Mouse (Mus musculus) macrophage (primary cell): ENCODE data around the gene Bbs12. TPM values are rescaled to one million over a fixed set of nuclear protein-coding genes. Genes with fewer than 3 reads are reported as not detected.

Experiments
- H3K27ac ChIP-seq: fragments of 350-480 bp; formaldehyde crosslinking; 2 replicates; pipeline ENCODE4 v1.9.0; 2021
- H3K36me3 ChIP-seq: fragments of 350-480 bp; formaldehyde crosslinking; 2 replicates; pipeline ENCODE4 v1.9.0; 2021; ENCODE audit errors: inconsistent target
- H3K4me3 ChIP-seq: fragments of 350-480 bp; formaldehyde crosslinking; 2 replicates; pipeline ENCODE4 v1.9.0; 2021; ENCODE audit errors: inconsistent target
- H3K79me2 ChIP-seq: fragments of 350-480 bp; formaldehyde crosslinking; 2 replicates; pipeline ENCODE4 v1.9.0; 2021; ENCODE audit errors: inconsistent target
- WGBS: methylation state at CpG from one replicate; pipeline ENCODE4 v1.1.7; 2026; ENCODE audit warnings: inconsistent platforms; ENCODE audit not compliant: missing documents; 5-methylcytosine and 5-hydroxymethylcytosine counted together
- polyA plus RNA-seq: library from polyadenylated mRNA; stranded (reverse); fragments of 250-400 nt; gene quantifications from 3 replicates; pipeline ENCODE4 v1.2.4, GENCODE M21; 2018; ENCODE audit warnings: inconsistent platforms

The Bbs12 gene
- polyA plus RNA-seq, 1 experiment from 2014 or later, result 0.82 TPM

DNA sequence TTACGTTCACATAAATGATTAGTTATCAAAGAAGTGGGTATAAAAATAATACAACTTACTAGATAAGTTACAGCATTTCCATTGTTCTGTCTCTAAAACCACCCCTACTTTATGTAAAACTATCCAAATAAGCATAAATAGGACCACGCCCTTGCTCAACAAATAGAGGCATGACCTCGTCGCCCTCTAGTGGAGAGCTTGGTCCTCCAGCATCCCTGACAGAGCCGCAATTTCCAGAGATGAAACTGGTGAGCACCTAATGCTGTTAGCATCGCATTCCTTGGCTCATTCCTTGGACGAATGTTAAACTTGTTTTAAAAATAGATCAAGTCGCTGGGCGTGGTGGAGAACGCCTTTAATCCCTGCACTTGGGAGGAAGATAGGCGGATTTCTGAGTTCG is 9.7 kb upstream of the Bbs12 start:
- no peaks in the 10 kb centered on the region for H3K79me2 ChIP-seq
- H3K36me3 ChIP-seq, result no peaks in the 10 kb centered on the region
- no peak overlapping the region for H3K4me3 ChIP-seq
- WGBS, result 43% methylated on average over 12 of the region's 12 CpGs
- H3K27ac ChIP-seq, result no peak overlapping the region

DNA sequence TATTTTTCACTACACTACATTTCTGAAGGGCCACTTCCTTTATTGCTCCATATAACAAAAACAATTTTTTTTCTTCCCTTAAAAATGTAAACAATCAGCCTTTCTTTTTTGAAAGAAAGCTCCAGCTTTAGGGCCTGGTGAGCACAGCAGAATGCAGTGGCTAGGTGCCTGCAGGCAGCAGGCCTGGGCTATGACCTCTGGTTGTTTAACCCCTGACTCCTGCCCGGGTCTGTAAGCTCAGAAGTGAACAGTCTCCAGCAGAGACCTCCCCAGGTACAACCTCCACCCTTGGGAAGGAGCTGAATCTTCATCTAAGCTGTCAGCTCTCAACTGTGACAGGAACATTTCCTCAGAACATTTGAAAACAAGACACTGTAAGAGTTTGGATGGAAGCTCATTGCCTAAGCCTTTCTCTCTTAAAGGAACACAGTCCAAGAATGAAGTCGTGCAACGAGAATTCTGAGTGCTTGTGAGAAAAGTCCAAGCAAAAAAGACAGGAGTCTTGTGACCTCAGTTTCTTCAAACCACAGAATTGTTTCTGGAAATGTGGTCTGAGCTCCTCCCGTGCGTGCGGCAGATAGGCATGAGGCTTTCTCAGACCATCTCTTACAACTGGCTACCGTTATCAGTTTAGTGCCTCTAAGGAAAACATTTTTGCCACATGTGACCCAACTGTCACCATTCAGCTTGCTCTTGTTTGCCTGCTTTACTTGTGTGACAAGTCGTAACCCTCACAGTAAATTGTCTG is 8.8 kb upstream of the Bbs12 start:
- Histone ChIP-seq H3K27ac (no peak overlapping the region), H3K79me2 (no peaks in the 10 kb centered on the region), H3K4me3 (no peak overlapping the region), H3K36me3 (no peaks in the 10 kb centered on the region)
- 87% methylated on average over 8 of the region's 8 CpGs for WGBS

DNA sequence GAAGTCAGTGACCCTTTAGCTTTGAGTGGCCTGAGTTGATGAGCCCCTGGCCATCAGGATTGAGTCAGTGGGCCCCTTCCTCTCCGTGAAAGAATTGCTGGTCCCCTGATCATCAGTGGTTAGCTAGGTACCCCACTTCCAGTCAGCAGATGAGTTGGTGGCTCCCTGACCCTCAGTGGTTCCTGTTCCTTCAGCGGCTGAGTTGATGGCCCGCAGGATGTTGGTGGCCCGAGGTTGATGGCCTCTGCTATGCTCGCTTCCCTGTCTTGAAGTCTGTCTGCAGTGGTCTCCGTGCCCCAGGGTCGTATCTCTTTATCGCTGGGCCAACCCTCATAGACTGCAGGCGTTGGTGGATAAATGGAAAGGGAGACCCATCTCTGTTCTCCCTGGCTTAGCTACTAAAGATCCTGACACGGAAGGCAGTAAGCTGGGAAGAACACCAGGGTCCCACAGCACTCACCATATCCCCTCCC is 421 bp upstream of the Bbs12 start:
- Histone ChIP-seq H3K4me3 (peak overlapping the region; percentile 48), H3K79me2 (no peaks in the 10 kb centered on the region), H3K36me3 (no peaks in the 10 kb centered on the region), H3K27ac (no peak overlapping the region)
- WGBS, result 3% methylated on average over 10 of the region's 10 CpGs

DNA sequence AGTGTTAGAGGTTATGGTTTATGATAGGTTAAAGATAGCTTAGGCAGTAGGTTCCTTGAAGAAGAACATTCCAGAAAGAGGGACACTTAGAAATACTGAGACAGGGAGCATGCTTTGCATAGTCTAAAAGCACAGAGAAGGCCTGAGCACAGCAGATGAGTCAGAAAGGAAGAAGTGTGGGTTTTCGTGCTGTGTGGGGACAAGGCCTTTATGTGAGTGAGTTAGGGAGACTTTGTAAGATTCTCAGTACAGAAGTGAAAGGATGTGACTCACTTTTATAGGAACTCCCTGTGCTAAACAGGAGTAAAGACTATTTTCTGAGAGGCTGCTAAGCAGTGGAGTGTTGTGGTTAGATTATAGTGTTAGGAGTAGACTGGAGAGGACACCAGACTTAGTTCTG is 1.0 kb downstream of the Bbs12 start:
- Histone ChIP-seq H3K27ac (peak overlapping the region; percentile 31), H3K79me2 (no peaks in the 10 kb centered on the region), H3K4me3 (no peak overlapping the region), H3K36me3 (no peaks in the 10 kb centered on the region)
- 0% methylated on average over 1 of the region's 1 CpGs for whole genome bisulfite sequencing

DNA sequence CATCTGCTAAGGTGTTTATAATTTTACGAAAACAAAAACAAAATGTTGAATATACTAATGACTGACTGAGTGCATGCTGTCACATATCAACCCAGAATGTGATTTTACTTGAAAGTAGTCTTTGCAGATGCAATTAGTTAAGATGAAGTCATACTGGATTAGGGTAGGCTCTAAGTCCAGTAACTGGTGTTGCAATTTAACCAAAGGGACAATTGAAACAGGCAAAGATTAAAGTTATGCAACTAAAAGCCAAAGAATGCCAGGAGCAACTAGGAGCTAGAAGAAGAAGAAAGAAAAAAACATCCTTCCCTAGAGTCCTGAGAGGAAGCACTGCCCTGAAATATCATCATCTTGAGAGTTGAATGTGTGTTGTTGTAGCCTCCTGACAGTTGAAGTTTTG is 3.9 kb downstream of the Bbs12 start:
- Histone ChIP-seq H3K79me2 (no peaks in the 10 kb centered on the region), H3K36me3 (no peaks in the 10 kb centered on the region), H3K4me3 (no peak overlapping the region), H3K27ac (no peak overlapping the region)
- WGBS, result 80% methylated on average over 1 of the region's 1 CpGs

DNA sequence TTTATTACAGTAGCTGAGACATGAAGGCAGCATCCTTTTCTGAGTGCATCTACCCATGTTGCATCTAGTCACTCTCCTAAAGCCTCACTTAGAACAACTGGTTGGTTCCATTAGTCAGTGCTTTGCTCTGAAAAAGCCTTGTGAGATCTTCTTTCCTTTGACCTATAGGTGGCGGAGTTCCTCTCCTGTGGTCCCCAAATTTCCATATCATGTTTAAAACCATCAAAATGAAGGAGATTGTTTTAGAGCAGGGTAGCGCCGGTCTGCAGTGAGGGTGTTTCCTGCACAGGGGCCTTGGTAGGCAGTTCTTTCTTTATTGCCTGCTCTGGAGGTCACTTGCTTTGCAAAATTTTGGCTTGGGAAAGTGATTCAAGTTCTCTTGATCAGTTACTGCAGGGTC is 12.0 kb downstream of the Bbs12 start:
- 46% methylated on average over 3 of the region's 3 CpGs for WGBS
- H3K79me2 ChIP-seq, result no peaks in the 10 kb centered on the region
- no peak overlapping the region for H3K4me3 ChIP-seq
- no peaks in the 10 kb centered on the region for H3K36me3 ChIP-seq
- no peak overlapping the region for H3K27ac ChIP-seq

DNA sequence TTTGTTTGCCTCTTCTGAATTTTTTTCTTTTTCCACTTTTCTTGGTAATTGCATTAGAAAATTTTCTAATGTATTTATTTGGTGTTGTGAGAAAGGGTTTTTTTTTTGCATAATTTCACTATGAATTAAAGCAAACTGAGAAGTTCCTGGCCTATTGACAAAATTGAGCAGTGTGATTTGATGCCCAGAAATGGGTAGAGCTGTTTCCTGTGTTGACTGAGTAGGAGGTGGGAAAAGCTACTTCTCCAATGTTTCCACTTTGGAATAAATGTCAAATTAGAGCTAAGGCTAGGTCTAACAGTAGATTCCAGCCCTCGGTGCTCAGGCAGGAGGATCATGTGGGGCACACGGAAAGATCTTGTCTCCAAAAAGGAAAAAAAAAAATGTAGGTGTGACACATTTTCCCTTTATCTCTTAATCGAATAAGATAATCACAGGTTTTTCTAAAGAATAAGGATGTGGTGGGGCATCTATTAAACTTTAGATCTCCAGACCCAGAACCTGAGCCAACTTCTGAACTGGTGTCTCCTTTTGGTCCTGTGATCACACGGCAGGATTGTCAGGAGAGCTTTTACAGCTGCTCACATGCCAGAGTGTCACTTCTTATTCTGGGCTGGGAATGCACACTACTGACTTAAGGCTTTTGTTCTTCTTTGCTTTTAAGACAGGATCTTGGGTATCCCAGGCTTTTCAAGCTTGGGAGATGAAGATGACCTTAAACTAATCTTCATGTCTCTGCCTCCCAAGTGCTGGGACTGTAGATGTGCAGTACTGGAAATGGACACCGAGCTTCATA is 13.2 kb downstream of the Bbs12 start:
- 94% methylated on average over 5 of the region's 5 CpGs for WGBS
- Histone ChIP-seq H3K36me3 (no peaks in the 10 kb centered on the region), H3K27ac (no peak overlapping the region), H3K79me2 (no peaks in the 10 kb centered on the region), H3K4me3 (no peak overlapping the region)

DNA sequence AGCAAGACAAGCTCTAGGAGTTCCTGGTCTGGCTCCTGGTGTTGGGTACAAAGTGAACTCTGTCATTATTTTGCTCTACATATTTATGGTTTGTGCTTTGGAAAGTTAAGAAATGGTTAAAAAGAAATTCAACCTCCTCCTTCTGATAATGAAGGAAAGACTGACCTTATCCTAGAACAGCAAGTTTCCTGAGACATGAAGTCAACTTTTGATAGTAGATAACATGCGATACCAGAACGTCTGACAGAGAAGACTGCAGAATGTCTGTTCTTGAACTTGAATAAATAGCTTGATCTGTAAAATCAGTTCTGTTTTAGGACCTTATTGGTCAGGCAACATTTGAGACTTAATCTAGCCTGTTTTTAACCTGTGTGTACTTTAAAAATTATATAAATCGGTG is 14.3 kb downstream of the Bbs12 start:
- no peaks in the 10 kb centered on the region for H3K36me3 ChIP-seq
- no peaks in the 10 kb centered on the region for H3K79me2 ChIP-seq
- H3K4me3 ChIP-seq, result no peak overlapping the region
- H3K27ac ChIP-seq, result no peak overlapping the region
- WGBS, result 89% methylated on average over 3 of the region's 3 CpGs

DNA sequence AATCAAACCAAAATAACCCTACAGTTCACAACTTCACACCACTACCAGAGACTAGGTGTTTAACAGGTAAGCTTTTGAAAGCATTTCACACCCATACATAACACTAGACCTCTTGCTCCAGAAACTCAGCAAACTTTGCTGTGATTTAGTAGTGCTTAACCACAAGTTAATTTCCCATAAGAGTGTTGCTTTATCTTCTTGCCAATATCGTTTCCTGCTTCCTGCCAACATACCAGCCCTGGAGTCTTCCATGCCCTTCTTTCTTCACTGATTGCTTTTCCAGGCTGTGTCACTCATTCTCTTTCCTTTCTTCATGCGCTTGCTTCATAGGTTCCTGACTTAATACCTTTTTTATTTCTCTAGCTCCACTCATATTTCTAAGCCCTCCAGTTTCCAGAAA is 16.1 kb downstream of the Bbs12 start:
- WGBS, result 23% methylated on average over 2 of the region's 2 CpGs
- Histone ChIP-seq H3K4me3 (no peak overlapping the region), H3K27ac (no peak overlapping the region), H3K36me3 (no peaks in the 10 kb centered on the region), H3K79me2 (no peaks in the 10 kb centered on the region)

DNA sequence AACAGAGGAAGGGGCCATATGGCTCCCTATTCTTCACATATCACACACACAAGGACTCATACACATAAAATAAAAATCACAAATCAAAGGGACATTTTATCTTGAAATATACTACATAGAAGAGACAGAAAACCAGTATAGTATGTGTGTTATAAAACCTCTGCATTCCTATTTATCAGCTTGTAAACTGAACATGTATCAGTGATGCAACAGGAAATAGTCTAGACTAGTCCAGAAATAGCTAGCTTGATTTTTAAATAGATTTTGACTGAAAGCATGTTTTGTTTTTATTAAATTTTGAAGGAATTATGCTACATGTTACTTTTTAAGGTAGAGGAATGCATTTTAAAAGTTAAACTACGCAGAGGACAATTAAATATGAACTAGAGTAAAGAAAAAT is 17.6 kb downstream of the Bbs12 start:
- no peaks in the 10 kb centered on the region for H3K79me2 ChIP-seq
- WGBS, result 87% methylated on average over 1 of the region's 1 CpGs
- H3K4me3 ChIP-seq, result no peak overlapping the region
- H3K27ac ChIP-seq, result no peak overlapping the region
- H3K36me3 ChIP-seq, result no peaks in the 10 kb centered on the region

DNA sequence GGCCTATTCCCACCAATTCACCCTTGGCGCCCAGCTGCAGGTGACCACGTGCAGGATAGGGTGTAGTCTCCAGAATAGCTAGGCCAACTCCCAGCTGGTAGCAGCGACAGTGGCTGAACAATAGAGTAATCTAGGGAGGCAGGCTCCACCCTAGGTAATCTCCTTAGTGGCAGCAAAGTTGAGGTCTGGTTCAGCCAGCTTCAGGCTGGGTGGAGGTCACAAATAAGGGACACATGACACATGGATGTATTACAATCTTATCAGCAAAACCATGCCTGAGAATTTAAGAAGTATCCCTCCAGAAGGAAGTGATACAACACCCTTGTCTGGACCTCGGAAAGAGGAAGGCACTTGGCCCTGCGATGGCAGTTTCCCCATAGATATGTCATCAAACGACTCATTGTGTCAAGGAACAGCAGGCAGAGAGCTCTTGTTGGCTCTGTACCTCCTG is 19.7 kb downstream of the Bbs12 start:
- 19% methylated on average over 6 of the region's 6 CpGs for WGBS
- H3K27ac ChIP-seq, result no peak overlapping the region
- no peaks in the 10 kb centered on the region for H3K36me3 ChIP-seq
- H3K79me2 ChIP-seq, result no peaks in the 10 kb centered on the region
- no peak overlapping the region for H3K4me3 ChIP-seq

DNA sequence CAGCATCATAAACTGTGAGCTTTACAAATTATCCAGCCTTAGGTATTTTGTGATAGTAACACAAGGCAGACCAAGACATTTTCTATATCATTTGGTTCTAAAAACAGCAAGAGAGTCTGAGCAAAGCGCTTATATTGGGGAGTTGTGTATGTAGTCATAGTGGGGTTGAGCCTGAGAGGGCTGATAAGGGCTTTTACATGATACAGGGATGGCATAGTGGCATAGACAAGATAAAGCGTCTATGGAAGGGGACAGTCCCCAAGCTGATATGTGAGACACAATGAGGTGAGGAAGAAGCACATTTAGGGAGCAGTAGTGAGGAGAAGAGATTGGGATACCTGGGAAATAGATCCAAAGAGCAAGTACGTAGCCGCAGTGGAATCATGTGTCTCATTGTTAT is 21.7 kb downstream of the Bbs12 start:
- no peak overlapping the region for H3K4me3 ChIP-seq
- H3K79me2 ChIP-seq, result no peaks in the 10 kb centered on the region
- 93% methylated on average over 4 of the region's 4 CpGs for WGBS
- no peak overlapping the region for H3K27ac ChIP-seq
- H3K36me3 ChIP-seq, result no peaks in the 10 kb centered on the region

DNA sequence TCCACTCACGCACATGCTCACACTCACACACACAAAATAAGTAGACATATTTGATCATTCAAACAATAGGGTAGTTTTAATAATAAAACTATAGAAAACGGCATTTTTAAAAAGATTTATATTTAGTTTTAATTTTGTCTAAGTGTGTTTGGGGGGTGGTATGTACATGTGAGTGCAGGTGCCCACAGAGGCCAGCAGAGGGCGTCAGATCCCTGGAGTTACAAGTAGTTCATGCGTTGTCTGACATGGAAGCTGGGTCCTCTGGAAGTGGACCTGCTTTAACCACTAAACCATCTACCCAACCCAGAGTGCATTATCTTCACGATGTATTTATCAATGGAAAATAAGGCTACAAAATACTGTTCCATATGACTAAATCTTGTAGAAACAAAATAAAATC is 28.8 kb downstream of the Bbs12 start:
- no peaks in the 10 kb centered on the region for H3K36me3 ChIP-seq
- no peaks in the 10 kb centered on the region for H3K79me2 ChIP-seq
- H3K27ac ChIP-seq, result no peak overlapping the region
- 76% methylated on average over 5 of the region's 5 CpGs for WGBS
- H3K4me3 ChIP-seq, result no peak overlapping the region

DNA sequence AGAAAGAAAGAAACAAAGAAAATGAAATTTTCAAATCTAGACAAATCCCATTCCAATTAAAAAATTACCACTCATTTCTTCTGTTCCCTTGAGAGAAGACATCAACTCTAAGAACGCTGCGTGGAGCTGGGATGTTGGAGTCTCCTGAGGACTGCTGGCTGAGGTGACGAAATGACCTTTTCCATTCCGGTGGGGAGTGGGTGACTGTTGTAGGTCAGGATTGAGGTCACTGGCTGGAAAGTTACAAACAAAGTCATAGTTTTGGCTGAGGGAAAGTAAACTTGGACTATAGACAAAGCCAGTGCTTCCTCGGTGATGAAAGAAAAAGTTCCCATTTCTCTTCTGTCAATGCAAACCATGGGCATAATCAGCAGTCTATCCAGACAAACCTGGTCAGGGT is 30.5 kb downstream of the Bbs12 start:
- 90% methylated on average over 5 of the region's 5 CpGs for WGBS

DNA sequence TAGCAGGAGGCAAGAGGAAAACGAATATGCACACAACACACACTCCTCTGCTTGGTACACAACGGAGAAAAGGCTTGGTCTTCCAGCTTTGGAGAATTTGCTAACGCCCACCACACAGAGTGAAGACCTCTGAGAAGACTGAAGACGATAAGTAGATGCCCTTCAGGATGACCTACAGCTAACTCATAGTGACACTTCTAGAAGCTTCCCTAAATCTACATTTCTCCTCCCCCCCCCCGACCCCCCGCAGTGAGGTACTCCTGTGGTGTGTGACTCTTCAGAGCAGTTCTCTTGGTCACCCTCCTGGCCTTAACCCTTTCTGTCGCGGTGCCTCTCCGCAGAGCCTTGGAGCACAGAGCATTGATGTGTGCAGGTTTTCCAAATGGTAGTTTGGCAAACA is 35.3 kb downstream of the Bbs12 start:
- 43% methylated on average over 8 of the region's 9 CpGs for WGBS
- H3K27ac ChIP-seq, result no peak overlapping the region
- no peaks in the 10 kb centered on the region for H3K36me3 ChIP-seq
- H3K79me2 ChIP-seq, result no peaks in the 10 kb centered on the region
- H3K4me3 ChIP-seq, result no peak overlapping the region

More for the DNA sequence above, 30.5 kb downstream of the Bbs12 start:
- no peak overlapping the region for H3K4me3 ChIP-seq
- no peaks in the 10 kb centered on the region for H3K79me2 ChIP-seq
- no peak overlapping the region for H3K27ac ChIP-seq
- no peaks in the 10 kb centered on the region for H3K36me3 ChIP-seq
